Mouse (Mus musculus) thymus, adult 2 months (tissue): ENCODE data around the gene Rarres1. TPM values are rescaled to one million over a fixed set of nuclear protein-coding genes. Genes with fewer than 3 reads are reported as not detected.

Source experiments
- DNase-seq: peaks from one replicate; pipeline ENCODE4 v3.0.0; 2021
- H3K27ac ChIP-seq: fragments of 200-500 bp; 2 replicates; pipeline ENCODE4 v1.5.1; 2012; ENCODE audit warnings: low read length, control low read depth; ENCODE audit not compliant: control insufficient read depth, insufficient read depth
- H3K27me3 ChIP-seq: fragments of 200-500 bp; 2 replicates; pipeline ENCODE4 v1.6.1; 2012; ENCODE audit warnings: mild to moderate bottlenecking, low read length, moderate library complexity, mixed read lengths; ENCODE audit not compliant: control insufficient read depth, insufficient read depth
- H3K36me3 ChIP-seq: fragments of 200-500 bp; 2 replicates; pipeline ENCODE4 v1.6.1; 2012; ENCODE audit warnings: mild to moderate bottlenecking, low read length, moderate library complexity; ENCODE audit not compliant: control insufficient read depth, insufficient read depth
- H3K4me1 ChIP-seq: fragments of 200-500 bp; replicated peaks from 2 replicates; pipeline ENCODE4 v1.6.1; 2012; ENCODE audit warnings: low read length; ENCODE audit not compliant: control insufficient read depth, insufficient read depth
- H3K4me3 ChIP-seq: fragments of 200-500 bp; 2 replicates; pipeline ENCODE4 v1.5.1; 2012; ENCODE audit warnings: mild to moderate bottlenecking, low read length, control low read depth, moderate library complexity; ENCODE audit not compliant: control insufficient read depth, insufficient read depth
- CTCF ChIP-seq: fragments of 200-500 bp; IDR thresholded peaks from 2 replicates; pipeline ENCODE4 v1.5.1; 2012; ENCODE audit warnings: mild to moderate bottlenecking, control low read depth, low read length, moderate library complexity, borderline replicate concordance; ENCODE audit not compliant: control insufficient read depth, poor library complexity, insufficient read depth; ENCODE audit errors: extremely low read depth
- POLR2A ChIP-seq: fragments of 200-500 bp; IDR thresholded peaks from 2 replicates; pipeline ENCODE4 v1.6.1; 2012; ENCODE audit warnings: mild to moderate bottlenecking, low read length, control low read depth, moderate library complexity; ENCODE audit not compliant: control insufficient read depth, poor library complexity, insufficient read depth; ENCODE audit errors: extremely low read depth
- WGBS: fragments of 180-500 bp; shearing (Covaris S2); methylation state at CpG from one replicate; pipeline ENCODE4 v1.1.7; 2018; 5-methylcytosine and 5-hydroxymethylcytosine counted together
- polyA plus RNA-seq: library from polyadenylated mRNA; depleted of rRNA; stranded (reverse); fragments of >200 nt; gene quantifications from 2 replicates; pipeline ENCODE4 v1.2.3, GENCODE M21; 2012

The Rarres1 gene
- polyA plus RNA-seq, 1 experiment, result 2.8 TPM

GRCm38 (mm10) chr3:67462015-67462414, 53.3 kb downstream of the Rarres1 start:
- Histone ChIP-seq H3K27me3 (no peaks in the 10 kb centered on the region), H3K4me1 (peaks cover 8% of the 10 kb centered on the region), H3K36me3 (peaks cover 20% of the 10 kb centered on the region), H3K4me3 (no peak overlapping the region), H3K27ac (no peak overlapping the region)
- no peak for TF ChIP-seq CTCF
- TF ChIP-seq POLR2A, result no peak
- 97% methylated on average over 7 of the region's 7 CpGs for WGBS
- DNase-seq, result no peak

DNA sequence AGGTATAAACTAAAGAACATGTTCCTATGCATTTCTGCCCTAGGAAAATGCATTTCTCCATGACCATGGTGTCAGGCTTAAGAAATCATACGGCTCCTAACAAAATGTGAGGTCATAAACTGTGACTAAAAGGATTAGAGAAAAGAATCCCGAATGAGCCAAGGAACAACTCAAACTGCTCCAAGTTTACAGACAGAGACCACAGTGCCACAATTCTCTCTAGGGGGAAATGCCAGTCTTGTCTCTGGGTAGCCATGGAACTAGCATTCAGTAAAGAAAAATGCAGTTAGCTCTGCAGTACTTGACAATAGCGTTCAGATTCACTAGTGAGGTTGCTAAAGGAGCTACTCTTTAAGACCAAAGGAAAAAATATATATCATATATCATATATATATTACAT, 55.4 kb downstream of the Rarres1 start:
- TF ChIP-seq CTCF, result no peak
- H3K4me1 ChIP-seq, result peaks cover 8% of the 10 kb centered on the region
- no peak overlapping the region for H3K4me3 ChIP-seq
- WGBS, result 93% methylated on average over 3 of the region's 3 CpGs
- H3K36me3 ChIP-seq, result peaks cover 32% of the 10 kb centered on the region
- no peaks in the 10 kb centered on the region for H3K27me3 ChIP-seq
- DNase-seq, result no peak
- no peak overlapping the region for H3K27ac ChIP-seq

GRCm38 (mm10) chr3:67450601-67451210, 64.6 kb downstream of the Rarres1 start:
- H3K27me3 ChIP-seq, result no peaks in the 10 kb centered on the region
- no peaks in the 10 kb centered on the region for H3K4me1 ChIP-seq
- 95% methylated on average over 5 of the region's 5 CpGs for WGBS
- no peak overlapping the region for H3K27ac ChIP-seq
- no peak overlapping the region for H3K4me3 ChIP-seq
- DNase-seq, result no peak
- peaks cover 19% of the 10 kb centered on the region for H3K36me3 ChIP-seq
- TF ChIP-seq CTCF, result no peak
- no peak for TF ChIP-seq POLR2A

DNA sequence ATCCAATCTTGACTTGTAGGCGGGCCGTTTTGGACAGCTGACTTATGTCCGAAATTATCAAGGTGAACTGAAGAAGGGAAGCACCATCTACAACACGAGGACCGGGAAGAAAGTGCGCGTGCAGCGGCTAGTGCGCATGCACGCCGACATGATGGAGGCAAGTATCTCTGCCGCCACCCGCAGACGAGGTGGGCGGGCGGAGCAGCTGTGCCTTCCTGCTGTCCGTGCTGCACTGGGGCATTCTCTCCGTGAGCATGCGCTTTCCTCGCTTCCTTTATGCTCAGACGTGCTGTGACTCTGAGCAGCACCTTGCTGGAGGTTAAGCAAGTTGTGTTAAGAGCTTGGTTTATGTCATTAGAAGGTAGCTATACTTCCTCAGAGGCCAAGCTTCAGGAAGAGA, 65.7 kb downstream of the Rarres1 start:
- H3K4me1 ChIP-seq, result no peaks in the 10 kb centered on the region
- peaks cover 22% of the 10 kb centered on the region for H3K36me3 ChIP-seq
- WGBS, result 96% methylated on average over 21 of the region's 21 CpGs
- no peak overlapping the region for H3K4me3 ChIP-seq
- no peak for DNase-seq
- H3K27ac ChIP-seq, result no peak overlapping the region
- no peaks in the 10 kb centered on the region for H3K27me3 ChIP-seq
- TF ChIP-seq CTCF (no peak), POLR2A (no peak)

GRCm38 (mm10) chr3:67447143-67447542, 68.2 kb downstream of the Rarres1 start:
- 94% methylated on average over 2 of the region's 2 CpGs for WGBS
- Histone ChIP-seq H3K36me3 (peaks cover 24% of the 10 kb centered on the region), H3K27ac (no peak overlapping the region), H3K4me1 (no peaks in the 10 kb centered on the region), H3K4me3 (no peak overlapping the region), H3K27me3 (no peaks in the 10 kb centered on the region)
- TF ChIP-seq CTCF (no peak), POLR2A (no peak)
- DNase-seq, result no peak

- TF ChIP-seq POLR2A (no peak), CTCF (no peak)
- WGBS, result 95% methylated on average over 6 of the region's 6 CpGs
- H3K4me1 ChIP-seq, result peaks cover 8% of the 10 kb centered on the region
- H3K27ac ChIP-seq, result no peak overlapping the region
- H3K36me3 ChIP-seq, result peaks cover 25% of the 10 kb centered on the region
- no peaks in the 10 kb centered on the region for H3K27me3 ChIP-seq
- H3K4me3 ChIP-seq, result no peak overlapping the region
- no peak for DNase-seq
Measured at GRCm38 (mm10) chr3:67434011-67434410, 81.3 kb downstream of the Rarres1 start.

- TF ChIP-seq POLR2A (0 out of 2 replicates have a peak, but pooled peaks have one; percentile 34), CTCF (peak; percentile 88)
- Histone ChIP-seq H3K4me3 (peak within 1 kb of the TSS; percentile 69), H3K36me3 (peaks cover 15% of the 10 kb centered on the region; the same call in 1 of the 2 replicates), H3K4me1 (peaks cover 8% of the 10 kb centered on the region), H3K27ac (no peak within 1 kb of the TSS), H3K27me3 (no peaks in the 10 kb centered on the region)
- peak; percentile 86 for DNase-seq
- WGBS, result under 1% methylated on average over 24 of the region's 24 CpGs
Measured at GRCm38 (mm10) chr3:67429999-67430380, 85.3 kb downstream of the Rarres1 start, which contains the start of gene Gfm1. Gene Gfm1 (plus strand): TSS chr3:67430096.
